Mouse (Mus musculus) embryonic fibroblast, embryonic 13.5 days (primary cell): ENCODE results near the gene Lrrc42.

Source experiments
- CTCF ChIP-seq: IDR thresholded peaks from 2 replicates; pipeline ENCODE4 v1.5.1; 2011; ENCODE audit warnings: mild to moderate bottlenecking, control low read depth, low read length, moderate library complexity, borderline replicate concordance; ENCODE audit not compliant: insufficient read depth
- POLR2A ChIP-seq: IDR thresholded peaks from 2 replicates; pipeline ENCODE4 v1.6.1; 2011; ENCODE audit warnings: low read depth, mild to moderate bottlenecking, control low read depth, low read length, moderate library complexity

GRCm38 (mm10) chr4:107260001-107260400 is 6.7 kb upstream of the Lrrc42 start:
- no peak for TF ChIP-seq POLR2A
- TF ChIP-seq CTCF = no peak
